Mouse (Mus musculus): ENCODE measurements around the gene Adam17. TPM values are rescaled to one million over a fixed set of nuclear protein-coding genes. Genes with fewer than 3 reads are reported as not detected.

Adam17 gene
- polyA plus RNA-seq, 1 experiment from 2014 or later: 40.4 TPM

- H3K27ac ChIP-seq (ENCODE audit: low read length): no peak overlapping the region
- H3K36me3 ChIP-seq (ENCODE audit: control insufficient read depth, insufficient read depth, low read length): peaks cover 52% of the 10 kb centered on the region
- no peak for ATAC-seq (ENCODE audit: insufficient number of reproducible peaks, insufficient read depth, low FRiP score, low read depth)
- H3K9ac ChIP-seq (replicated peaks; ENCODE audit: low read depth, low read length): no peak overlapping the region
- H3K4me1 ChIP-seq (ENCODE audit: control insufficient read depth, insufficient read depth, low read length): no peaks in the 10 kb centered on the region
- 93% methylated on average over 8 of the region's 8 CpGs for WGBS
- no peaks in the 10 kb centered on the region for H3K27me3 ChIP-seq (ENCODE audit: control insufficient read depth, insufficient read depth, low read length)
- no peak overlapping the region for H3K4me2 ChIP-seq (replicated peaks; ENCODE audit: low read depth, low read length)
- H3K4me3 ChIP-seq (ENCODE audit: low read depth, low read length): no peak overlapping the region
- H3K9me3 ChIP-seq (ENCODE audit: control insufficient read depth, low read depth, low read length): no peaks in the 10 kb centered on the region
Observed at GRCm38 (mm10) chr12:21325266-21325665, 48.2 kb downstream of the Adam17 start.

GRCm38 (mm10) chr12:21324101-21324500 lies 49.3 kb downstream of the Adam17 start:
- Histone ChIP-seq H3K4me1 (ENCODE audit: control insufficient read depth, insufficient read depth, low read length) (no peaks in the 10 kb centered on the region), H3K4me3 (ENCODE audit: low read depth, low read length) (no peak overlapping the region), H3K9ac (replicated peaks; ENCODE audit: low read depth, low read length) (no peak overlapping the region), H3K27ac (ENCODE audit: low read length) (no peak overlapping the region), H3K36me3 (ENCODE audit: control insufficient read depth, insufficient read depth, low read length) (peaks cover 40% of the 10 kb centered on the region), H3K9me3 (ENCODE audit: control insufficient read depth, low read depth, low read length) (no peaks in the 10 kb centered on the region), H3K4me2 (replicated peaks; ENCODE audit: low read depth, low read length) (no peak overlapping the region), H3K27me3 (ENCODE audit: control insufficient read depth, insufficient read depth, low read length) (no peaks in the 10 kb centered on the region)
- WGBS: 76% methylated on average over 5 of the region's 5 CpGs
- no peak for ATAC-seq (ENCODE audit: insufficient number of reproducible peaks, insufficient read depth, low FRiP score, low read depth)

GRCm38 (mm10) chr12:21322856-21323255 lies 50.6 kb downstream of the Adam17 start:
- H3K9ac ChIP-seq (replicated peaks; ENCODE audit: low read depth, low read length): no peak overlapping the region
- no peak for ATAC-seq (ENCODE audit: insufficient number of reproducible peaks, insufficient read depth, low FRiP score, low read depth)
- no peak overlapping the region for H3K4me3 ChIP-seq (ENCODE audit: low read depth, low read length)
- H3K27me3 ChIP-seq (ENCODE audit: control insufficient read depth, insufficient read depth, low read length): no peaks in the 10 kb centered on the region
- H3K9me3 ChIP-seq (ENCODE audit: control insufficient read depth, low read depth, low read length): no peaks in the 10 kb centered on the region
- WGBS: 90% methylated on average over 9 of the region's 9 CpGs
- peaks cover 35% of the 10 kb centered on the region for H3K36me3 ChIP-seq (ENCODE audit: control insufficient read depth, insufficient read depth, low read length)
- no peak overlapping the region for H3K4me2 ChIP-seq (replicated peaks; ENCODE audit: low read depth, low read length)
- no peak overlapping the region for H3K27ac ChIP-seq (ENCODE audit: low read length)
- no peaks in the 10 kb centered on the region for H3K4me1 ChIP-seq (ENCODE audit: control insufficient read depth, insufficient read depth, low read length)

GRCm38 (mm10) chr12:21322296-21322695 lies 51.1 kb downstream of the Adam17 start:
- H3K4me2 ChIP-seq (replicated peaks; ENCODE audit: low read depth, low read length): no peak overlapping the region
- H3K27me3 ChIP-seq (ENCODE audit: control insufficient read depth, insufficient read depth, low read length): no peaks in the 10 kb centered on the region
- H3K9ac ChIP-seq (replicated peaks; ENCODE audit: low read depth, low read length): no peak overlapping the region
- H3K27ac ChIP-seq (ENCODE audit: low read length): no peak overlapping the region
- H3K9me3 ChIP-seq (ENCODE audit: control insufficient read depth, low read depth, low read length): no peaks in the 10 kb centered on the region
- H3K4me3 ChIP-seq (ENCODE audit: low read depth, low read length): no peak overlapping the region
- no peak for ATAC-seq (ENCODE audit: insufficient number of reproducible peaks, insufficient read depth, low FRiP score, low read depth)
- peaks cover 31% of the 10 kb centered on the region for H3K36me3 ChIP-seq (ENCODE audit: control insufficient read depth, insufficient read depth, low read length)
- WGBS: 82% methylated on average over 4 of the region's 4 CpGs
- no peaks in the 10 kb centered on the region for H3K4me1 ChIP-seq (ENCODE audit: control insufficient read depth, insufficient read depth, low read length)

GRCm38 (mm10) chr12:21321170-21321569 lies 52.3 kb downstream of the Adam17 start:
- H3K4me2 ChIP-seq (replicated peaks; ENCODE audit: low read depth, low read length): no peak overlapping the region
- WGBS: 79% methylated on average over 9 of the region's 9 CpGs
- H3K27ac ChIP-seq (ENCODE audit: low read length): no peak overlapping the region
- no peak overlapping the region for H3K9ac ChIP-seq (replicated peaks; ENCODE audit: low read depth, low read length)
- peaks cover 27% of the 10 kb centered on the region for H3K36me3 ChIP-seq (ENCODE audit: control insufficient read depth, insufficient read depth, low read length)
- H3K27me3 ChIP-seq (ENCODE audit: control insufficient read depth, insufficient read depth, low read length): no peaks in the 10 kb centered on the region
- no peaks in the 10 kb centered on the region for H3K4me1 ChIP-seq (ENCODE audit: control insufficient read depth, insufficient read depth, low read length)
- no peak for ATAC-seq (ENCODE audit: insufficient number of reproducible peaks, insufficient read depth, low FRiP score, low read depth)
- no peaks in the 10 kb centered on the region for H3K9me3 ChIP-seq (ENCODE audit: control insufficient read depth, low read depth, low read length)
- H3K4me3 ChIP-seq (ENCODE audit: low read depth, low read length): no peak overlapping the region

- no peaks in the 10 kb centered on the region for H3K27me3 ChIP-seq (ENCODE audit: control insufficient read depth, insufficient read depth, low read length)
- H3K4me2 ChIP-seq (replicated peaks; ENCODE audit: low read depth, low read length): no peak overlapping the region
- H3K36me3 ChIP-seq (ENCODE audit: control insufficient read depth, insufficient read depth, low read length): peaks cover 23% of the 10 kb centered on the region
- no peak overlapping the region for H3K27ac ChIP-seq (ENCODE audit: low read length)
- H3K4me1 ChIP-seq (ENCODE audit: control insufficient read depth, insufficient read depth, low read length): no peaks in the 10 kb centered on the region
- 94% methylated on average over 4 of the region's 4 CpGs for WGBS
- no peak overlapping the region for H3K4me3 ChIP-seq (ENCODE audit: low read depth, low read length)
- ATAC-seq (ENCODE audit: insufficient number of reproducible peaks, insufficient read depth, low FRiP score, low read depth): no peak
- no peaks in the 10 kb centered on the region for H3K9me3 ChIP-seq (ENCODE audit: control insufficient read depth, low read depth, low read length)
- H3K9ac ChIP-seq (replicated peaks; ENCODE audit: low read depth, low read length): no peak overlapping the region
Observed at GRCm38 (mm10) chr12:21320317-21320716, 53.1 kb downstream of the Adam17 start.

- WGBS: 83% methylated on average over 12 of the region's 12 CpGs
- Histone ChIP-seq H3K4me3 (ENCODE audit: low read depth, low read length) (no peak overlapping the region), H3K9me3 (ENCODE audit: control insufficient read depth, low read depth, low read length) (no peaks in the 10 kb centered on the region), H3K27ac (ENCODE audit: low read length) (no peak overlapping the region), H3K4me2 (replicated peaks; ENCODE audit: low read depth, low read length) (no peak overlapping the region), H3K4me1 (ENCODE audit: control insufficient read depth, insufficient read depth, low read length) (no peaks in the 10 kb centered on the region), H3K36me3 (ENCODE audit: control insufficient read depth, insufficient read depth, low read length) (0 out of 2 replicates have a peak, but pooled peaks cover 11% of the 10 kb centered on the region), H3K27me3 (ENCODE audit: control insufficient read depth, insufficient read depth, low read length) (no peaks in the 10 kb centered on the region), H3K9ac (replicated peaks; ENCODE audit: low read depth, low read length) (no peak overlapping the region)
- no peak for ATAC-seq (ENCODE audit: insufficient number of reproducible peaks, insufficient read depth, low FRiP score, low read depth)
Observed at GRCm38 (mm10) chr12:21318143-21318895, 55.1 kb downstream of the Adam17 start.

GRCm38 (mm10) chr12:21316869-21317265 lies 56.6 kb downstream of the Adam17 start:
- Histone ChIP-seq H3K27me3 (ENCODE audit: control insufficient read depth, insufficient read depth, low read length) (no peaks in the 10 kb centered on the region), H3K36me3 (ENCODE audit: control insufficient read depth, insufficient read depth, low read length) (peaks cover 18% of the 10 kb centered on the region; the same call in 1 of the 2 replicates), H3K9me3 (ENCODE audit: control insufficient read depth, low read depth, low read length) (no peaks in the 10 kb centered on the region), H3K9ac (replicated peaks; ENCODE audit: low read depth, low read length) (peak overlapping the region; percentile 72; the same call in 1 of the 2 replicates), H3K4me3 (ENCODE audit: low read depth, low read length) (peak overlapping the region; percentile 73), H3K4me1 (ENCODE audit: control insufficient read depth, insufficient read depth, low read length) (no peaks in the 10 kb centered on the region), H3K27ac (ENCODE audit: low read length) (no peak overlapping the region), H3K4me2 (replicated peaks; ENCODE audit: low read depth, low read length) (peak overlapping the region; percentile 61)
- 34% methylated on average over 7 of the region's 7 CpGs for WGBS
- no peak for ATAC-seq (ENCODE audit: insufficient number of reproducible peaks, insufficient read depth, low FRiP score, low read depth)

Measured in stomach, embryonic 14.5 days (tissue).